Mouse (Mus musculus) forebrain, embryonic 11.5 days (tissue): ENCODE results near the gene Fam168a. TPM values are rescaled to one million over a fixed set of nuclear protein-coding genes. Genes with fewer than 3 reads are reported as not detected.

Source experiments
- ATAC-seq: fragments of 200-750 bp; cut with Nextera tagmentation; replicated peaks from 2 replicates; pipeline ENCODE4 v1.8.0; 2017; ENCODE audit warnings: moderate TSS enrichment; ENCODE audit not compliant: low FRiP score
- DNase-seq: peaks from one replicate; pipeline ENCODE4 v3.0.0-alpha.2; 2017; ENCODE audit warnings: low spot score
- H3K27ac ChIP-seq: fragments of 300-500 bp; sonication (generic); 2 replicates; pipeline ENCODE4 v1.5.1; 2014; ENCODE audit warnings: low read depth, low read length
- H3K27me3 ChIP-seq: fragments of 300-500 bp; sonication (generic); 2 replicates; pipeline ENCODE4 v1.6.1; 2014; ENCODE audit warnings: mild to moderate bottlenecking, low read length, mixed read lengths; ENCODE audit not compliant: control insufficient read depth, insufficient read depth
- H3K36me3 ChIP-seq: fragments of 300-500 bp; sonication (generic); 2 replicates; pipeline ENCODE4 v1.6.1; 2014; ENCODE audit warnings: mild to moderate bottlenecking, low read length, moderate library complexity, mixed read lengths; ENCODE audit not compliant: control insufficient read depth, insufficient read depth
- H3K4me1 ChIP-seq: fragments of 300-500 bp; sonication (generic); replicated peaks from 2 replicates; pipeline ENCODE4 v1.6.1; 2014; ENCODE audit warnings: low read length, mixed read lengths; ENCODE audit not compliant: control insufficient read depth, insufficient read depth
- H3K4me2 ChIP-seq: fragments of 300-500 bp; sonication (generic); 2 replicates; pipeline ENCODE4 v1.6.1; 2014; ENCODE audit warnings: low read depth, mild to moderate bottlenecking, low read length, moderate library complexity, mixed read lengths; ENCODE audit not compliant: severe bottlenecking
- H3K4me3 ChIP-seq: fragments of 300-500 bp; sonication (generic); 2 replicates; pipeline ENCODE4 v1.5.1; 2014; ENCODE audit warnings: low read depth, low read length
- H3K9ac ChIP-seq: fragments of 300-500 bp; sonication (generic); 2 replicates; pipeline ENCODE4 v1.6.1; 2014; ENCODE audit warnings: low read length
- H3K9me3 ChIP-seq: fragments of 300-500 bp; sonication (generic); 2 replicates; pipeline ENCODE4 v1.6.1; 2016; ENCODE audit warnings: low read length, mixed read lengths; ENCODE audit not compliant: control insufficient read depth
- WGBS: fragments of 180-500 bp; shearing (Covaris S2); extraction: QIAGEN DNeasy Blood & Tissue Kit; methylation state at CpG from one replicate; pipeline ENCODE4 v1.1.7; 2014; 5-methylcytosine and 5-hydroxymethylcytosine counted together
- polyA plus RNA-seq: library from polyadenylated mRNA; unstranded; fragments of >200 nt; fragmentation: Nextera tagmentation; extraction: Ambion mirVana; gene quantifications from 2 replicates; pipeline ENCODE4 v1.2.1, GENCODE M21; 2014

The Fam168a gene
- polyA plus RNA-seq, 1 experiment from 2014 or later: 52.9 TPM

GRCm38 (mm10) chr7:100851481-100852356 lies 145.3 kb downstream of the Fam168a start:
- Histone ChIP-seq H3K4me3 (no peak overlapping the region), H3K36me3 (no peaks in the 10 kb centered on the region), H3K4me2 (no peak overlapping the region), H3K27ac (no peak overlapping the region), H3K9me3 (no peaks in the 10 kb centered on the region), H3K4me1 (no peaks in the 10 kb centered on the region), H3K27me3 (no peaks in the 10 kb centered on the region), H3K9ac (no peak overlapping the region)
- 78% methylated on average over 9 of the region's 9 CpGs for WGBS
- DNase-seq: no peak
- ATAC-seq: no peak

GRCm38 (mm10) chr7:100853396-100853795 lies 147.0 kb downstream of the Fam168a start:
- no peak overlapping the region for H3K9ac ChIP-seq
- H3K4me3 ChIP-seq: no peak overlapping the region
- H3K27me3 ChIP-seq: no peaks in the 10 kb centered on the region
- H3K4me1 ChIP-seq: no peaks in the 10 kb centered on the region
- no peaks in the 10 kb centered on the region for H3K36me3 ChIP-seq
- WGBS: 83% methylated on average over 3 of the region's 3 CpGs
- no peak for ATAC-seq
- H3K4me2 ChIP-seq: no peak overlapping the region
- H3K9me3 ChIP-seq: no peaks in the 10 kb centered on the region
- no peak for DNase-seq
- no peak overlapping the region for H3K27ac ChIP-seq

DNA sequence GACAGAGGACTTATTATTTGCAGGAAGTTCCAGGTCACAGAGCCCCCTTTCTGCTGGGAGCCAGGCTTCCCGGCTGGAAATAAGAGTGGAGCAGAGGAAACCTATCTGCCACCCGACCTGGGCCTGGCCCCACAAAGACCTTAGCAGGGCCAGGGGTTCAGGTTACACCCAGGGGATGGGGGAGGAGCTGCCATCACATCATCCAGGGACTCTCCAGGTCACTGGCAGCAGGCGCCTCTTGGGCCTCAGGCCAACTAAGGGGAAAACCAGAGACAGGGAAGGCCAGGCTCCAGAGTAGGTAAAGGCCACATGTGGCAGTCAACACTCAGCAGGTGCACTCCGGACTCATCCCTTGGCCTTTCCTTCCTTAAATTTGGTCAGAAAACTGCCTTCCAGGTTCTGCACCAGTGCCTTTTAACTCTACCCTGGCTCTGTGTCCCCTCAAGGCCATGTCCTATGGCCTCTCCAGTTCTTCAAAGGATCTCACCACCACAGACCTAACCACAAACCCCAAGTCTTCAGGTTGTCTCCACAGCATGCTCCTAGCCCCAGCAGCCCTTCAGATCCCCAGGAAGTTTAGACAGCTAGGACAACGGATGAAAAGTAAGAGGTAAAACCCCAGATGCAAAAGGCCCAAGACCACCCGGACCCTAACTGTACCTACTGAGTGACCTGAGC lies 147.8 kb downstream of the Fam168a start:
- Histone ChIP-seq H3K4me1 (no peaks in the 10 kb centered on the region), H3K9ac (no peak overlapping the region), H3K9me3 (no peaks in the 10 kb centered on the region), H3K4me3 (no peak overlapping the region), H3K36me3 (no peaks in the 10 kb centered on the region), H3K4me2 (no peak overlapping the region), H3K27me3 (no peaks in the 10 kb centered on the region), H3K27ac (no peak overlapping the region)
- ATAC-seq (no peak), DNase-seq (no peak)
- 55% methylated on average over 6 of the region's 6 CpGs for WGBS

DNA sequence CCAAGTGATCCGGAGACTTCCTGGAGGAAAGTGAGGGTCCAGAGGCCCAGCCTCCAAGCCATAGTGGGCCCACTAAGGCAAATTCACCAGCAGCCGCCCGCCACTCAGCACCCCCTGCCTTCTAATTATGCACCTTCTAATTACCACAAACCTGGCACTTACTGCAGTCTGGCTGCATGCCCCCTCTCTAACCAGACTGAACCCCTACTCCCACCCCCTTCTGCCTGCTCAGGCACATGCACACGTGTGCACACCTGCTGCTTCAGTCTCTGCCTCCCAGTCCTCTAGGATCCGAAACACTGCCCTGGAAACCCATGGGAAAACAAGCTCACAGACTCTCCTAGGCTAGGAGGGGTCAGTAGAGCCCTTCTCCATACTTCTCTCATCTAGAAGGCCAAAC lies 148.4 kb downstream of the Fam168a start:
- WGBS: 67% methylated on average over 5 of the region's 5 CpGs

DNA sequence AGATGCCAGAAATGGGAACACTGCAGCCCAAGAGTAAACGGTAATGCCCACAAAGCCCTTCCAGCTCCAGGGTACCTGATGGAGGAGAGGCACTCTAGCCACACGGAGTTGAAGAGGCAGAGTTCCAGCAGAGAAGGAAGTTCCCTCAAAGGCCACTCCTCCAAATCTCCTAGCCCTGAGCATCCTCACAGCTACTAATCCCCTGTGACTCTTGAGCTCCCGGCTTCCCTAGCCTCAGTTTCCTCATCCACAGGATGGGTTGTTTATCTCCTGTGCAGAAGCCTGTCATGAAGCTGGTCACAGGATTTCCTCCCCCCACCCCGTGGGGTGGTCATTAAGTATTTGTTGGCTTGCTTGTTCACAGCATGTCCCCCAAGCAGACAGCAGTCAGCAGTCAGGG lies 148.9 kb downstream of the Fam168a start:
- Histone ChIP-seq H3K9ac (no peak overlapping the region), H3K27ac (no peak overlapping the region), H3K4me2 (no peak overlapping the region), H3K9me3 (no peaks in the 10 kb centered on the region), H3K4me1 (no peaks in the 10 kb centered on the region), H3K36me3 (no peaks in the 10 kb centered on the region), H3K27me3 (no peaks in the 10 kb centered on the region), H3K4me3 (no peak overlapping the region)
- WGBS: 49% methylated on average over 4 of the region's 4 CpGs
- DNase-seq (no peak), ATAC-seq (no peak)

More for the DNA sequence above, 148.4 kb downstream of the Fam168a start:
- DNase-seq (no peak), ATAC-seq (no peak)
- Histone ChIP-seq H3K4me3 (no peak overlapping the region), H3K4me2 (no peak overlapping the region), H3K36me3 (no peaks in the 10 kb centered on the region), H3K27me3 (no peaks in the 10 kb centered on the region), H3K27ac (no peak overlapping the region), H3K9me3 (no peaks in the 10 kb centered on the region), H3K9ac (no peak overlapping the region; the same call in 1 of the 2 replicates), H3K4me1 (no peaks in the 10 kb centered on the region)

GRCm38 (mm10) chr7:100855795-100856573 lies 149.5 kb downstream of the Fam168a start:
- WGBS: 75% methylated on average over 5 of the region's 5 CpGs
- Histone ChIP-seq H3K27me3 (no peaks in the 10 kb centered on the region), H3K36me3 (no peaks in the 10 kb centered on the region), H3K27ac (no peak overlapping the region), H3K4me1 (no peaks in the 10 kb centered on the region), H3K4me3 (no peak overlapping the region), H3K9me3 (no peaks in the 10 kb centered on the region), H3K4me2 (no peak overlapping the region), H3K9ac (no peak overlapping the region)
- ATAC-seq (no peak), DNase-seq (no peak)

DNA sequence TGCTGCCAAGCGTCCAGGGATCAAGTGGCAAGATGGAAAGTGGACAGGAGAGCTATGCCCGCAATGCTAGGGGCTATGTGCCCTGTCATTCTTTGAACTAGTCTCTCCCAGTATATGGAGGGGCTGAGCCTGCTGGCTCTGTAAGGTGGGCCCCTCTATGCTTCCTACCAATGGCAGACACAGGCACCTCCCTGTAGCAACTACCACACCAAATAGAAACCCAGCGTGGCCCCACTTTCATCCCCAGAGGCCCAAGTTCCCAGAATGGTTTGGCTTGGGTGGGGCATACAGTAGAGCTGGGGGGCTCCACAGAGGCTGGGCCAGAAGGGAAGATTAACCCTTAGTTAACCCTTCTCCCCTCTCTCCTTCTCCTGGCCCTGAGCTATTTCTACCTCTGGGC lies 154.0 kb downstream of the Fam168a start:
- Histone ChIP-seq H3K4me1 (peaks cover 6% of the 10 kb centered on the region), H3K36me3 (no peaks in the 10 kb centered on the region), H3K27ac (no peak overlapping the region), H3K9me3 (no peaks in the 10 kb centered on the region), H3K9ac (no peak overlapping the region), H3K4me2 (no peak overlapping the region), H3K4me3 (no peak overlapping the region), H3K27me3 (no peaks in the 10 kb centered on the region)
- 83% methylated on average over 3 of the region's 3 CpGs for WGBS
- ATAC-seq: no peak
- no peak for DNase-seq

GRCm38 (mm10) chr7:100861209-100861608 lies 154.8 kb downstream of the Fam168a start:
- H3K4me1 ChIP-seq: peaks cover 6% of the 10 kb centered on the region
- H3K4me3 ChIP-seq: no peak overlapping the region
- no peak overlapping the region for H3K9ac ChIP-seq
- DNase-seq (no peak), ATAC-seq (no peak)
- H3K4me2 ChIP-seq: no peak overlapping the region
- no peaks in the 10 kb centered on the region for H3K9me3 ChIP-seq
- no peaks in the 10 kb centered on the region for H3K36me3 ChIP-seq
- 87% methylated on average over 5 of the region's 5 CpGs for WGBS
- H3K27me3 ChIP-seq: no peaks in the 10 kb centered on the region
- no peak overlapping the region for H3K27ac ChIP-seq
